Mouse (Mus musculus) small intestine, adult 2 months (tissue): Measurements from ENCODE around the gene Wdr90. TPM values are rescaled to one million over a fixed set of nuclear protein-coding genes. Genes with fewer than 3 reads are reported as not detected.

Experiments used
- H3K27ac ChIP-seq: fragments of 200-500 bp; 2 replicates; pipeline ENCODE4 v1.5.1; 2012; ENCODE audit warnings: low read depth, low read length, control low read depth, inconsistent platforms; ENCODE audit not compliant: insufficient read depth
- H3K27me3 ChIP-seq: fragments of 200-500 bp; 2 replicates; pipeline ENCODE4 v1.6.1; 2012; ENCODE audit warnings: mild to moderate bottlenecking, moderate library complexity, low read length, inconsistent platforms; ENCODE audit not compliant: control insufficient read depth, insufficient read depth
- H3K36me3 ChIP-seq: fragments of 200-500 bp; 2 replicates; pipeline ENCODE4 v1.6.1; 2012; ENCODE audit warnings: mild to moderate bottlenecking, low read length, control low read depth, inconsistent platforms; ENCODE audit not compliant: control insufficient read depth, insufficient read depth
- H3K4me1 ChIP-seq: fragments of 200-500 bp; 2 replicates; pipeline ENCODE4 v1.6.1; 2012; ENCODE audit warnings: low read length, inconsistent platforms, mixed read lengths; ENCODE audit not compliant: control insufficient read depth, insufficient read depth, insufficient read length
- H3K4me3 ChIP-seq: fragments of 200-500 bp; 2 replicates; pipeline ENCODE4 v1.5.1; 2012; ENCODE audit warnings: low read depth, mild to moderate bottlenecking, control low read depth, inconsistent platforms, low read length, moderate library complexity
- CTCF ChIP-seq: fragments of 200-500 bp; IDR thresholded peaks from 2 replicates; pipeline ENCODE4 v1.5.1; 2012; ENCODE audit warnings: low read depth, mild to moderate bottlenecking, control low read depth, inconsistent platforms, low read length, moderate library complexity, mixed read lengths; ENCODE audit not compliant: insufficient replicate concordance, insufficient read length; ENCODE audit errors: extremely low read depth
- POLR2A ChIP-seq: fragments of 200-500 bp; IDR thresholded peaks from 2 replicates; pipeline ENCODE4 v1.6.1; 2012; ENCODE audit warnings: low read depth, mild to moderate bottlenecking, control low read depth, inconsistent platforms, low read length, moderate library complexity
- WGBS: fragments of 180-500 bp; shearing (Covaris S2); methylation state at CpG from one replicate; pipeline ENCODE4 v1.1.7; 2018; 5-methylcytosine and 5-hydroxymethylcytosine counted together
- polyA plus RNA-seq: library from polyadenylated mRNA; depleted of rRNA; stranded (reverse); fragments of >200 nt; gene quantifications from 2 replicates; pipeline ENCODE4 v1.2.3, GENCODE M21; 2012

The Wdr90 gene
- polyA plus RNA-seq, 1 experiment: 13.3 TPM

GRCm38 (mm10) chr17:25837076-25837410, 24.3 kb downstream of the Wdr90 start, which contains the start of gene Rhbdl1:
Gene Rhbdl1, minus strand, starts transcription at chr17:25837295.
- peaks cover 39% of the 10 kb centered on the region for H3K4me1 ChIP-seq
- peaks cover 31% of the 10 kb centered on the region for H3K36me3 ChIP-seq
- TF ChIP-seq CTCF (no peak), POLR2A (no peak)
- 4% methylated on average over 29 of the region's 29 CpGs for WGBS
- peak within 1 kb of the TSS; percentile 43 for H3K4me3 ChIP-seq
- H3K27me3 ChIP-seq: no peaks in the 10 kb centered on the region
- 0 out of 2 replicates have a peak within 1 kb of the TSS, but pooled peaks have one; percentile 4 for H3K27ac ChIP-seq

- peak overlapping the region; percentile 43 for H3K4me3 ChIP-seq
- peaks cover 28% of the 10 kb centered on the region for H3K36me3 ChIP-seq
- peaks cover 44% of the 10 kb centered on the region for H3K4me1 ChIP-seq
- no peak for TF ChIP-seq POLR2A
- TF ChIP-seq CTCF: no peak
- no peak overlapping the region for H3K27ac ChIP-seq
- no peaks in the 10 kb centered on the region for H3K27me3 ChIP-seq
- WGBS: 23% methylated on average over 23 of the region's 23 CpGs
These were observed 24.8 kb downstream of the Wdr90 start for GRCm38 (mm10) chr17:25836397-25837075.

- Histone ChIP-seq H3K36me3 (peaks cover 28% of the 10 kb centered on the region), H3K27me3 (no peaks in the 10 kb centered on the region), H3K27ac (no peak overlapping the region), H3K4me3 (no peak overlapping the region), H3K4me1 (peaks cover 50% of the 10 kb centered on the region)
- WGBS: 89% methylated on average over 16 of the region's 16 CpGs
- no peak for TF ChIP-seq CTCF
- TF ChIP-seq POLR2A: no peak
These were observed 25.5 kb downstream of the Wdr90 start for GRCm38 (mm10) chr17:25835816-25836215.

DNA sequence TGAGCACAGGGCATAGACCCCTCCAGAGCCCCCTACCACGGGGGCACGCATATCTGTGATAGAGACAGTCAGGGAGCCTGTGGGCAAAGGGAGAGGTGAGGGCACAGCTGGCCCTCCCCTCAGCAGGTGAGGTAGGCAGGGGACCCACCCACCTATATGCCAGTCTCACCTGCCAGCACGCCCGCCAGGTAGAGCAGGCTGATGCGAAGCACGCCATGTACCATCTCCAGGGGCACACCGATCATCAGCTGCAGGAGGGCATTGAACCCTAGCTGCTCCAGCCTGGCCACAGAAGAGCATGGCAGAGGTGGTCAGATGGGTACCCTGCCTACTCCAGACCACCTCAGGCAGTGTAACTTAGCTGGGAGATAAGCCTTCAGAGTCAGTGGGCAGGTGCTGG, 26.0 kb downstream of the Wdr90 start:
- peaks cover 29% of the 10 kb centered on the region for H3K36me3 ChIP-seq
- WGBS: 80% methylated on average over 7 of the region's 7 CpGs
- TF ChIP-seq POLR2A: no peak
- no peaks in the 10 kb centered on the region for H3K27me3 ChIP-seq
- no peak overlapping the region for H3K27ac ChIP-seq
- H3K4me1 ChIP-seq: peaks cover 52% of the 10 kb centered on the region
- H3K4me3 ChIP-seq: 0 out of 2 replicates have a peak overlapping the region, but pooled peaks have one; percentile 80

- Histone ChIP-seq H3K4me1 (peaks cover 52% of the 10 kb centered on the region), H3K27ac (no peak overlapping the region), H3K36me3 (peaks cover 25% of the 10 kb centered on the region), H3K27me3 (no peaks in the 10 kb centered on the region), H3K4me3 (peak overlapping the region; percentile 80)
- no peak for TF ChIP-seq POLR2A
- no peak for TF ChIP-seq CTCF
- 37% methylated on average over 12 of the region's 12 CpGs for WGBS
These were observed 26.6 kb downstream of the Wdr90 start for GRCm38 (mm10) chr17:25834595-25835222.

DNA sequence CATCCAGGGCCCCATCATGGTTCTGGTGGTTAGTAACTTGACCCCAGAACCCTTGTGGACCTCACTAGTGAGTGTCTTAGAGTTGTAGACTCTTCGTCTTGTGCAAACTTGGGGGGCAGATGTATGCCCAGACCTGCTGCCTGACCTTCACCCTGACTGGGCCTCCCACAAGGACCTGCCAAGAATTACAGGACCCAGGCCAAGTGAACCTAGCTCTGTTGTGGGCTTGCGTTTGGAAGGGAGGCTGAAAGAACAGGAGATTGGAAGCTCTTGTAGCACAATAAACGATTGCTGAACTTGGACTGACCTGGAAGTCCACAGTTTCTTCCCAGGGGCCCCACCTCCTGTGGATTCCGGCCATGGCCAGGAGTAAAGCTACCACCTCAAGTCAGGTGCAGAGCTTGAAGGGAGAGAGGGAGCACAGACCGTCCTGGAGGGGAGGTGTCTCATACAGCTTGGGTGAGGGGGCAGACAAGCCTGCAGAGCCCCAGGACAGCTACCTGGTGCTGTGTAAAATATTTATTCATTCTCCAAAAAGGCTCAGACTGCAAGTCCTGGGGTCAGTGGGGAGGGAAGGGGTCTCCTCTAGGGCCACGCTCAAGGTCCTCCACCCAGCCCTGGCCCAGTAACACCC, 27.2 kb downstream of the Wdr90 start:
- Histone ChIP-seq H3K27ac (peak overlapping the region; percentile 99), H3K36me3 (peaks cover 21% of the 10 kb centered on the region), H3K4me1 (peaks cover 49% of the 10 kb centered on the region), H3K27me3 (no peaks in the 10 kb centered on the region), H3K4me3 (peak overlapping the region; percentile 80)
- TF ChIP-seq CTCF (no peak), POLR2A (no peak)
- whole genome bisulfite sequencing: 11% methylated on average over 6 of the region's 6 CpGs

- H3K4me1 ChIP-seq: peaks cover 52% of the 10 kb centered on the region
- 1% methylated on average over 24 of the region's 24 CpGs for WGBS
- TF ChIP-seq POLR2A (peak; percentile 9; the same call in 1 of the 2 replicates), CTCF (no peak)
These were observed 28.0 kb downstream of the Wdr90 start, which contains the start of gene Stub1 for GRCm38 (mm10) chr17:25833291-25833663. Gene Stub1, minus strand, starts transcription at chr17:25833404.

More at GRCm38 (mm10) chr17:25833291-25833663, 28.0 kb downstream of the Wdr90 start, which contains the start of gene Stub1:
- Histone ChIP-seq H3K4me3 (peak within 1 kb of the TSS; percentile 83), H3K36me3 (peaks cover 15% of the 10 kb centered on the region), H3K27me3 (no peaks in the 10 kb centered on the region), H3K27ac (peak within 1 kb of the TSS; percentile 99)
